Mouse (Mus musculus) T-helper 1 cell (primary cell): ENCODE measurements around the gene Jund.

Experiments used
- in situ Hi-C: fragments of 300-600 bp; cut with MboI, MseI; formaldehyde crosslinking; loops from one replicate; pipeline ENCODE4 v1.15.1; 2025; ENCODE audit warnings: high pct_unique_total_duplicates

The Jund gene

DNA sequence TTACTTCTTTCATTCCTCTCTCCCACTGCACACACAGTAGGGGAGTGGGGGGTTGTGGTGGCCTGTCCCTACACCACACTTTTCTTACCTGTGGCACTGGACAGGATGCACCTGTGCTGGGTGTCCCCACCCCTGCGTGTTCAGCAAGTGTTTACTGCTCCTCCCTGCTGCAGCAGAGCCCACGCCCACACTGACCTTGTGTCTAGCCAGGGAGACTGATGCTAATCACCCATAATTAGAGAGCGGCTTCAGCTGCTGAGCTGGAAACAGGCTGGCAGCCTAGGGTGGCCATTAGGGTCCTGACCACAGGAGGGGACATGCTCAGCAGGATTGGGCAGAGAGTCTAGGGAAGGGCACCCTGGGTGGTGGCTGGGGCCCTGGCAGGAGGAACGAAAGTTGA is 24.0 kb upstream of the Jund start:
- in situ Hi-C loops = no loop called here

DNA sequence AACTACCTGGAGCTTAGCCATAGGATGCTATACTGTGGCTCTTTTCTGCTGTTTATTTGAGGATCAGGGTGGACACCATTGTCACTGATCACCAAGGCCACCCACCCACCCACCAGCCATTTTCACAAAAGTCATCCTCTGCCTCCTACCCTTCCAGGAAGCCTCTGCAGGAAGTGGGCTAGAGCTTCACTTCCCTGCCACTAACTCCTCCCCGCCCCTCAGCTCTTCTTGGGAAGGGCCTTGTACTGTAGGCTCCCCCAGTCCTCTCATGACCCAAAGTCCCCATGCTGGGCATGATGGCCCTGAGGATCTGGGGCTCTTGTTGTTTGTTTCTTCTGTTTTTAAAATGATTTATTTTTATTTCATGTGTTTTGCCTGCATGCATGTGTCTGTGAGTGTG is 23.4 kb upstream of the Jund start:
- in situ Hi-C loops = no loop called here

DNA sequence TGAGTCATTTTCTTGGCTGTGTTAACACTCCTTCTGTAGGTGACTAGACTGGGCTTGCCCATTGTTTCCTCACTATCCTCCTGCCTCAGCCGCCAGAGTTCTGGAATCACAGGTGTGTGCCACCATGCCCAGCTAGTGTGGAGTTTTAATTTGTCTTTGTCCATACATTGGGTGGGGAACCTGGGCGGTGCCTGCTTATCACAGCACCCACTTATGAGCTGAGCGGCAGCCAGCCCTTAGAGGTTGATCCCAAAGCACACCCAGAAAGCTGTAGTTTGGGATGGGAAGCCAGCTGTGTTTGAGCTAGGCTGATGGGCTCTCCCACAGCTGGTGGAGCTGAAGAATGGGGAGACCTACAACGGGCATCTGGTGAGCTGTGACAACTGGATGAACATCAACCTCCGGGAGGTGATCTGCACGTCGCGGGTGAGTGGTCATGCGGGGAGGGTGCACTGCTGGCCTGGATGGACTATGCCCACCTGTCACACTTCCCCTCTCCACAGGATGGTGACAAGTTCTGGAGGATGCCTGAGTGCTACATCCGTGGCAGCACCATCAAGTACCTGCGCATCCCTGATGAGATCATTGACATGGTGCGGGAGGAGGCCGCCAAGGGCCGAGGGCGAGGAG is 21.2 kb upstream of the Jund start:
- in situ Hi-C loops = no loop called here

DNA sequence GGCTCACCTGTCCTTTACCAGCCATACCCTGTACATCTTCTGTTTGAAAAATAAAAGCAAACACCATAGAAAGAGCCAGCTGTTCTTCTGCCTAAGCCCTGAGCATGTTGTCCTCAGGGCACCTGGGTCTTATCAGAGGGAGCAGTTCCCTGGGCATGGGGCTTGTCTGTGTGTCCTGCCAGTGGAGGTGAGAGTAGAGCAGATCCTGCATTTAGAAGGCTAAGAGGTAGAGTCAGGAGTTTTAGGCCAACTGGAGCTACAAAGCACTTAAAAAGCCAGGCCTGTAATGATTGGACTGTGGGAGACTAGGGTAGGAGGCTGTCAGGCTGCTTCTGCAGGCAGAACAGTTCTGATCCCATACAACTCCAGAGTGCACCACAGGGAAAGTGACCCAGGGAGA is 20.1 kb upstream of the Jund start:
- in situ Hi-C loops = no loop called here

DNA sequence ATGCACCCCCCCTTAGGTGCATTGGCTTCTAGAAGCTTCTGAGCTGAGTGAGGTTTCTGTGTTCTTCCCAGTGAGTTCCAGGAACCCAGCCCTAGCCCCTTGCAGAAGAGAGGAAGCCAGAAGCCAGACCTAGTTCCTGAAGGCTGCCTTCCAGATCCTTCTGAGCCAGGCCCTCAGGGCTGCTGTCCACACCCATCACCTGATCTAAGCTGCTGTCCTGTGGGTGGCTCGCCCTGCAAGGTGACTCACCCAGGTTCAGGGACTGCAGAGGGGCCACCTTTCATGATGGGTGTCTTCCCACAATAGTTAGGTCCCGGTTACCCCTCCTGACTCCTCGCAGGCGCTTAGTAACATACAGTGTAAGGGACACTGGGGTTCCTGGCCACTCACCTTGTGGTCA is 19.3 kb upstream of the Jund start:
- in situ Hi-C loops = no loop called here

DNA sequence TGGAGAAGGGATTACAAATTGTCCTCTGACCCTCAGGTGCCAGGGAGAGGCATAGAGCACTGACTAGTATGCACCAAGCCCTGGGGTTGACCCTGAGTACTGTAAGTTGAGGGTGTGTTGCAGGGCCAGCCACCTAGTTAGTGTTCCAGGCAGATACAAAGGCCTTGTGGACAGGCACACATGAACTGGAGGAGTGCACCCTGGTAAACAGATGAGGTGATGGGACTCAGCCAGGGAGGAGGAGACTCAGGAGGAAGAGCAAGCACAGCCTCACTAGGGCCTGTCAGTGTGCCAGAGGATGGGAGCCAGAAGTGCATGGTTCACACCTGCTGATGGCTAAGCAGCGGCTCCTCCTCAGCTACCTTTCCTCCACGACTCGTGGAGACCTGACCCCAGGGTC is 18.7 kb upstream of the Jund start:
- in situ Hi-C loops = no loop called here

DNA sequence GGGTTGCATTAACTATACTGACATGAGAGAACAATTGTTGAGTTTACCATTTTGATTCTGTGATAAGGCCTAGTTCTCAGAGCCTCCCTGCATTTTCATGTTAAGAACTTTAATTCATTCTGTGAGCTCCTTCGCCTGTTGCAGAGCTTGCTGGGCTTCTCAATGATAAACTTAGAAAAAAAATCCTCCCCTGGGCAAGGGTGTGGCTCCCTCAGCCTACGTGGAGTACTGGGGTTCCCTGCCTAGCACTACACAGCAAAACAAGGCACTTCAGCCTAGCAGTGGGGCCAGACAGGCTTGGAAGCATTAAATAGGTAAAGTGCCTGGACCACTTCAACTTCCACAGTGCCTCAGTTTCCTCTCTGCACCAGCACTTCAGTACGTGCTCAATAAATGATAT is 17.3 kb upstream of the Jund start:
- in situ Hi-C loops = no loop called here

DNA sequence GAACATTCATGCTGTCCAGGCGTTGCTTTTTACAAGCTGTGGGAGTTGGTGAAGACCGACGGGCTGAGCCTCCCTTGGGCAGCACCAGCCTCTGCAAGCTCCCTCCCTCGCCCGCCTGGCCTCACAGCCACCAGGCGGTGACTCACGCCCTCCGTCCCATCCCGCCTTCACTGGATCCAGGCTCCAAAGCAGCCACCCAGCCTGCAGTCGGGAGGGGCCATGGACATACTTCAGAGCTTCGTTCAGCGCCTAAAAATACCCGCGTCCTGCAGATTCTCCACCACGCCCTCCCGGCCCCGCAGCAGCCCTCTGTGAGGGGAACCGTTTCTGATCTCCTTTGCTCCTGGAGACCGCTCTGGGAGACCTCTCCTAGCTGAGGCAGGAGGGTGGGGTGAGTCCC is 16.6 kb upstream of the Jund start:
- in situ Hi-C loops = no loop called here

DNA sequence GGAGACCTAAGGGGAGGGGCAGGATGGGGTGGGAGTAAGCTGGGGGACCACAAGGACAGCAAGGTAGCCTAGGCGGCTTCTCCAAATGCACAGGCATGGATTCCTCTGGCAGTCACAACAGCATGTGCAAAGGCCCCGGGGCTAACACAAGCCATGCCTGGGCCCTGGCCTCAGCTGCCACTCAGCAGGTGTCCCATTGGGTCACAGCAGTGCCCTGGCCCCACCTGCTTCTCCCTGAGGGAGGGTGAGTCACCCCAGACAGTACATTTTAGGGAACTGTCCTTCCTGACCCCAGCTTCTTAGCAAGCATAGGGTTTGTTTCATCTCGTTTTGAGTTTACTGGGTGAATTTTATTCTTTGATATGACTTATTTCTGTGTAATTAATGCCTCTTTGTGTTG is 16.1 kb upstream of the Jund start:
- in situ Hi-C loops = no loop called here

DNA sequence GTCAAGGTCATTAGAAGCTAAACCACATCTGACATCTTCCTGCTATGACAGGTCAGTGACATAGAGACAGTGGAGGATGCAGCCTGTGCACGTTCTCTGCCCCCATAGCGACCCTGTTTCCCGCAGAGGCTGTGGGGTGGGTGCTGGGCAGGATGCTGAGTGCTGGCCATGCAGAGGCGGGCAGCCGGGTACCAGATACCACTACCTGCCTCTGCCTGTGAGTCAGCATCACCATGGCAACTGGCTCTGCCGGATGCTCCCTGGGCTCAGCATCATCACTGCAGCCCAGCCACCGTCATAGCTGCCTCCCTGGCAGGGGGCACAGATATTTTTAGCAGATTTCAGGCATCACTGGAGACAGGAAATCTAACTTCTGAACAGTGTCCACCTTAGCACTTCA is 14.5 kb upstream of the Jund start:
- in situ Hi-C loops = no loop called here

DNA sequence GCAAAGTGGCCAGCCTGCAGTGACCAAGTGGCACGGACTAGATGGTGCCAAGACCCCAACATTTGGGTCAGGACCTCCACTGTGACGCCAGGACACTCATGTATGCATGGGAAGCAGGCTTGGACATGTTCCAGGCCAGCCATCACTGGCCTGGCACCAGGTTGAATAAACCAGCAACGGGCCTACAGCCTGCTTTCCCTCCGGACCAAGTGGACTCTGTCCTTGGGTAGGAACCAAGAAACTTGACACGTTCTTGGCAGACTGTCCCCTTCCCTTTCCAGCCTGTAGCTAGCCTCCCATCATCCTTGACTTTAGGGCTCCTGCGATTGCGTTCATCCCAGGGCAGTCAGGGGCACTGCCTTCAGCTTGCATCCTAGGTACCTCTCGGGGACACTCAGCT is 11.2 kb upstream of the Jund start:
- in situ Hi-C loops = no loop called here

DNA sequence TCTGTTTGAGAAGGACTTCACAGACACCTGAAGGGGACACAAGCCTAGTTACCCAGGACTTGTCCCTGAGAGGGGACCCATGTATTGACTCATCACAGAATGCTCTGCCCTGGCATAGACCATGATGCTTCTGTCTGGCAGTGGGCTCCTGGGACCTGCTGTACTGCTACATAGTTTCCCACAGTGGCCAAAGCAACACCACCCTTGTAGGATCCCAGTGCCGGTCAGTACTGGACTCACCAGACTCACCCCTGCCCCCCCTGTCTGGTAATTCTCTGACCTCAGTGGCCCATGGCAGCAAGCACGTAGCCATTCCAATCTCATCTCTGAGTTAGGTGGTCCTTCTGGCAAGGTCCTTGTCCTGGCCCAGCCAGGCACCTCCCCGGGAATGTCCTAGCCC is 10.6 kb upstream of the Jund start:
- in situ Hi-C loops = no loop called here

DNA sequence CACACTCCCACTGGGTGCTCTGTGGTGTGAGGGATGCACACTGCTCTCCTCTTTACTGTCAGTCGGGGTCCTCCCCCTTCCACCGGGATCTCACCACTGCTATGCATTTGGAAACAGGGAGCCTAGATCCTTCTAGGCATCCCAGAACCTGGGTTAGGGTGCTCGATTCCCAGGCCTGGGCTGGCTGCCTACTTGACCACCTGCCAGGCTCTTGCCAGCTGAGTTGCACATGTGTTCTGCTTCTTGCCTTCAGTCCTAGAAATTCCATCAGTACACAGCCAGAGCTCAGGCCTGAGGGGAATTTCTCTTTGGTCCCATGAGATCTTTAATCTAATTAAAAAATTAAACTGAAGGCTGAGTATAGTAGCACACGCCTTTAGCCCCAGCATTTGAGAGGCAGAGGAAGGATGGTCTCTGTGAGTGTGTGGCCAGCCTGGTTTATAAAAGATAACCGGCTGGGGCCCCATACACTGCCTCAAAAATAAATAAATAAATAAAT is 8.8 kb upstream of the Jund start:
- in situ Hi-C loops = no loop called here

DNA sequence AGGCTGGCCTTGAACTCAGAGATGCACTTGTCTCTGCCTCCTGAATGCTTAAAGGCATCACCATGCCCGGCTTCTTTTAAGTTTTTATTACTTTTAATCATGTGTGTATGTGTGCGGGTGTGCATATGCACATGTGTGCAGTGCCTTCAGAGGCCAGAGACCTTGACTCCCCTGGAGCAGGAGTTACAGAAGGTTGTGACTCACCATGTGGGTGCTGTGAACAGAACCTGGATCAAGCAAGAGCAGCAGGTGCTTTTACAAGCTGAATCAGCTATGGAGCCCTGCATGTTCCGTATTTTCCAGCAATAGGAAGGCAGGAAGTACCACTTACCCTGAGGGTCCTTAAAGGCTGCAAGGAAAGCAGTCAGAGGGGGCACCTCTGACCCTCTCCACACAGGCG is 7.5 kb upstream of the Jund start:
- in situ Hi-C loops = no loop called here

DNA sequence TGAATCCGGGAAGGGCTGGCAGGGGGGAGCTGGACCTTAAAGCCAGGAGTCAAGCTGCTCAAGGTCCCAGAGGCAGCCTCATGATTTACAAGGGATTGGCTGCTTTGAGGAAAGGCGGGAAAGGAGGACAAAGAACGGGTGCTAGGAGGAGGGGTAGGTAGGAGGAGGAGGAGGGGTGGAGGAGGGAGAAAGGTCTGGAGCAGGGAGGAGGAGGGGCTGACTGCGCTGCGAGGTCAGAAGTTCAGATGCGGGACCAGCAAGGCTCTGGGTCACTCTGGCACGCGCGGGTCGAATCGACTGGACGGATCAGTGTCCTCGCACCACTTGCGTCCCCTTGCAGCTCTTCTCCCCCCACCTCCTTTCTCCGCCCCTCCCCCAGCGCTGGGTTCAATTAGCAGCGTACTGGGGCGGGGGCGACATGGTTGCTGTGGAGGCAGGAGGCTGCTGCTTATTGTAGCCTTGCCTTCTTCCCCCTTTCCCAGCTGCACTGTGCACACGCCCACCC is 7.0 kb upstream of the Jund start:
- in situ Hi-C loops = no loop called here

DNA sequence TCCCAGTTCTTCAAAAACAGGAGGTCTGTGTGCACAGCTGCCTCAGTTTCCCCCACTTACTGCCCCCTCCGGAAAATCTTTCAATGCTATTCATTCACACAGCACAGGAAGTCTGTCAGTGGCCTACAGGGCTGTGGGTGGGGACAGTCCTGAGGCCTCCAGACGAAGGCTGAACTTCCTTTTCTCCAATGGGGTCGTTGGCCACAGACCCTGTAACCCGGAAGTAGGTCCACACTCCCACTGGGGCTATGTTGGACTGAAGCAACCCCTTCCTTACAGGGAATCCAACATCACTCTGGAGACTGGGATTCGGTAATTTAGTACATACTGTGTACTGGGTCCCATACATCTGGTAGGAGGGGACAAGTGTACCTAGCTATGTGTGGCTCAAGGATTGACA is 5.1 kb upstream of the Jund start:
- in situ Hi-C loops = no loop called here

DNA sequence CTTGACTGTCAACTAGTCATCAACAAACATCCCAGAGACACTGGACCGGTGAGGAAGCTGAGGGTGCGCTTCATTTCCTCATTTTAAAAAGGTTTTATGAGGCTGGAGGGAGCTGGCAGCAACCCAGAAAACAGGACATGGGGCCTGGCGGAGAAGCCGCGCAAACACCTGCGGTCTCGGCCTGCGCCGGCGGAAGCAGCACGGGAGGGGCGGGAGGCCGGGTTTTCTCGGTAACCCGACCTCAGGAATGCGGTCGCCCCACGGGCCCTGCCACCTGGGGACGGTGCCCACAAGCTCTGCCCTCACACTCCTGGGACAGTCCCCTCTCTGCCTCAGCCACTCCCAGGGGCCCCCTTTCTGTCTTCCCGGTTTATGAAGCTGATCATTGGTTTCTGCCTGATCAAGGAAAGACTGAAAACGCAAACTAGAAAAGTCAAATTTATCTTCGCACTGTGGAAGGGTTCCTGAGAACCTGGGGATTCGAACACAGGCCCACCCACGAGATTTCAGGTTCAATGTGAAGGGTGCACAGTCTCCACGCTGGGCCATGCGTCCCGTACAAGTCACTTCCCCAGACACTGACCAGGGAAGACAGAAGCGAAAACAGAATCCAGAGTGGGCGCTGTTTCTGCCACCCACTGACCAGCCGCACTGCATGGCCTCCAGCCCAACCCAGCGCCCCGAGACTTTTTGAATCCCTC is 3.3 kb upstream of the Jund start:
- in situ Hi-C loops = no loop called here

DNA sequence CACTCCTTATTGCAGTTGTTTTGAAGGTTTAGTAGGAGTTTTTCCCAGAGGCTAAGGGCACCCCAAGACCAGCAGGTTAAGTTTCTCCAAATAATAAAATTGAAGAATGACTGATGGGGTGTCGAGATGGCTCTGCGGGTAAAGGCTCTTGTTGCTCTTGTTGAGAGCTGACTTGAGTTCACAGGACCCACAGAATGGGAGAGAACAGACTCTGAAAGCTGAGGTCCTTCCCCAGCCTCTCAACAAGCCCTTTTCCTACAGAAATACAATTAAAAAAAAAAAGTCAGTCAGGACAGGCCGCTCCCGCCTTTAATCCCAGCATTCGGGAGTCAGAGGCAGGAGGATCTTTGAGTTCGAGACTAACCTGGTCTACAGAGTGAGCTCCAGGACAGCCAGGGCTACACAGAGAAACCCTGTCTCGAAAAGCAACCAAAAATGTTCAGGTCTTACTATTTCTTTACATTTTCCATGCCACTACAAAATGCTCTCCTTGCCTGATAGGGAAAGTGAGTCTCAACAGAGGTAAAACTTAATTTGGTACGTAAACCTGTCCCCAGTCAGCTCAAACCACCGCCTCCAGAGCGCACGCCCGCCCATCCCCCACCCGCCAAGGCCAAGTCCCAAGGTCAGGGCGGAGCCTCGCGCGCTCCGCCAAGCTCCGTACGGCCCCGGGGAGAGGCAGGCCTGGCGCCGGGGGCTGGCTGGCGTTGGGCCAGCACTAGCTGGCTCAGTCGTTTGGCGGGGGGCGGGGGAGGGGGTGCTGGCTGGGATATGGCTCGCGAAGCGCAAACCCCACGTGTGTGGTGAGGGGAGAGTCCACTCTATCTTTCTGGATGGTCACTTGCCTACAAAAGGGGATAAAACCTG is 2.5 kb upstream of the Jund start:
- in situ Hi-C loops = no loop called here

DNA sequence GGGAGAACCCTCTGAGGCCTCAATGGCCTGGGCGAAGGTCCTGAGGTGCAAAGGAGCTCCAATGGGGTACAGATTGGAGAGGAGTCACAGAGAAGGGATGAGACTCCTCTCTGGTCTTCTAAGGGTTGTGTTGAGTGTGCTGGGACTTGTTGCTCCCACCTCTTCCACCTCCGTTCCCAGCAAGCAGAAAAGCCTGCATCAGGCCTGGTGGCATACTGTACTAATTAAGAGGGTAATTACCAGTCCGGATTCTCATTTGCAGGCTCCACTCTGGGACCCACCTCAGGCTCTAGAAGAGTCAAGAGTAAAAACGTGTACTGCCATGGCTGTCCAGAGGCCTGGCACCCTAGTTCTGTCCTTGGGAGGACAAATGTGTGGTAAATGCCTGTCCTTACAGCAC is 1.8 kb upstream of the Jund start:
- in situ Hi-C loops = no loop called here

DNA sequence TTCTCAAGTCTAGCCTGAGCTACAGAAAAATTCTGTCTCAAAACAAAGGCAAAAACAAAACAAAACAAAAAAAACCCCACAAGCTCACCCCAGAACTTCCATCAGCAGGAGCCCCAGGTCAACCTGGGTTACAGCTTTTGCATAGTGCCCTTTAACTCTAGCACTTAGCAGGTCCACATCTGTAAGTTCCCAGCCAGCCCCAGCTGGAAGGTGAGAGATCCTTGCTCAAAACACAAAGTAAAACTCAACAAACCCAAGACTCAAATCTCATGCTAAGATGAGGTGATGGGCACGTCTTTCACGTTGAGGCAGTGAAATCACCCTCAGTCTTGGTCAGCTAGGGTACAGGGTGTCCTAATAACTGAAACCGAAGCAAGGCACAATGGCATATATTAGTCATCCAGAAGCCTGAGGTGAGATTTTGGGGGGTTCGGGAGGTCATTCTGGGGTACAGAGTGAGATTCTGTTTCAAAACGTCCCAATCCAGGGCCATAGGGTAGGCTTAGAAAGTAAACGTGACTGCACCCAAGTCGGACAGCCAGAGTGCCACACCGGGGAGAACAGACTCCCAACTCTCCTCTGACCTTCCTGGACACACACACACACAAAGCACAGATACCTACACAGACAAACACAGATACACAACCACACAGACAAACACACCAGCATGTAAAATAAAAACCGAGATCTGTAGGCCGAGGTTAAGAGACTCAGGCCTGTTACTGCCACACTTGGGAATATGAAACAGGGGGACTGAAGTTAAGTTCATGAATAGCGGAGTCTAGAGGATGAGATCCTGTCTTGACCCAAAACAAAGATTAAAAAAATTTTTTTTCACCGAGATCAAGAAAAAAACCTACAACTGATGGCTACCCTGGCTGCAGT is 1.1 kb upstream of the Jund start:
- in situ Hi-C loops = no loop called here

DNA sequence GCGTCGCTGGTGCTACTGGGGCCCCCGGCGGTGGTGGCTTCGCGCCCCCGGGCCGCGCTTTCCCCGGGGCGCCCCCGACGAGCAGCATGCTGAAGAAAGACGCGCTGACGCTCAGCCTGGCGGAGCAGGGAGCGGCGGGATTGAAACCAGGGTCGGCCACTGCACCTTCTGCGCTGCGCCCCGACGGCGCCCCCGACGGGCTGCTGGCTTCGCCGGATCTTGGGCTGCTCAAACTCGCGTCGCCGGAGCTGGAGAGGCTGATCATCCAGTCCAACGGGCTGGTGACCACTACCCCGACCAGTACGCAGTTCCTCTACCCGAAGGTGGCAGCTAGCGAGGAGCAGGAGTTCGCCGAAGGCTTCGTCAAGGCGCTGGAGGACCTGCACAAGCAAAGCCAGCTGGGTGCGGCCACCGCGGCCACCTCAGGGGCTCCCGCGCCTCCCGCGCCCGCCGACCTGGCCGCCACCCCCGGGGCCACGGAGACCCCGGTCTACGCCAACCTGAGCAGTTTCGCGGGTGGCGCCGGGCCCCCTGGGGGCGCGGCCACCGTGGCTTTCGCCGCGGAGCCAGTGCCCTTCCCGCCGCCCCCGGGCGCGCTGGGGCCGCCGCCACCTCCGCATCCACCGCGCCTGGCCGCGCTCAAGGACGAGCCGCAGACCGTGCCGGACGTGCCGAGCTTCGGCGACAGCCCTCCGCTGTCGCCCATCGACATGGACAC is 526 bp downstream of the Jund start:
- in situ Hi-C loops = no loop called here
